8 mouse cellular contexts compared by ENCODE assay signal in genomic region chr9:106371384-106371671, GRCm38 (mm10). TPM values are rescaled to one million over a fixed set of nuclear protein-coding genes. Genes with fewer than 3 reads are reported as not detected.
DNase-seq lines count a peak whose midpoint lies in the region; ATAC-seq and TF ChIP-seq lines count a peak whose summit lies in the region.

No protein-coding gene starts in this region.

- peak overlapping the region; percentile 96 for H3K4me2 ChIP-seq in neural tube, embryonic 13.5 days

- no peaks in the 10 kb centered on the region for H3K9me3 ChIP-seq in neural tube, embryonic 13.5 days

- DNase-seq in gastrocnemius, adult 2 months: no peak
- no peak for DNase-seq in gastrocnemius, postnatal 25 days
- peak; percentile 71 for DNase-seq in right cerebral cortex, postnatal 25 days
- no peak for DNase-seq in right cerebral cortex, postnatal 4 days
- peak in 1 of 2 experiments; percentile 65 for DNase-seq in left cerebral cortex, adult 2 months (ENCODE audit: extremely low spot score in 1 of 2, low spot score in 2 of 2)
- no peak for DNase-seq in retina, postnatal 1 day

- intact Hi-C loops in gastrocnemius, adult 2 months (cut with DNase I): no loop called here
- intact Hi-C loops in left cerebral cortex, adult 2 months (cut with DNase I): loop anchor here (1.0 to 2.0 kb wide), 3 partner anchors 31 to 81 kb away; no protein-coding TSS in a partner anchor

- H3K27me3 ChIP-seq in neural tube, embryonic 13.5 days: 0 out of 2 replicates have a peak, but pooled peaks cover under 1% of the 10 kb centered on the region

- 55% methylated on average over 6 of the region's 6 CpGs for WGBS in neural tube, embryonic 13.5 days

- H3K27ac ChIP-seq in gastrocnemius, adult 2 months: peak overlapping the region; percentile 98
- H3K27ac ChIP-seq in left cerebral cortex, adult 2 months: peak overlapping the region; percentile 99
- H3K27ac ChIP-seq in neural tube, embryonic 13.5 days (replicated peaks): no peak overlapping the region

- TF ChIP-seq CTCF in gastrocnemius, adult 2 months (IDR thresholded peaks at IDR 0.05): no peak
- no peak for TF ChIP-seq CTCF in left cerebral cortex, adult 2 months (IDR thresholded peaks at IDR 0.05)

- no peak for ATAC-seq in neural tube, embryonic 13.5 days (ENCODE audit: low read depth)
- ATAC-seq in megakaryocyte progenitor cell, adult 5-6 weeks (replicated peaks; ENCODE audit: poor library complexity): no peak

- H3K36me3 ChIP-seq in neural tube, embryonic 13.5 days: peaks cover 43% of the 10 kb centered on the region

- H3K9ac ChIP-seq in neural tube, embryonic 13.5 days: peak overlapping the region; percentile 90

- peak overlapping the region; percentile 96 for H3K4me3 ChIP-seq in gastrocnemius, adult 2 months
- H3K4me3 ChIP-seq in left cerebral cortex, adult 2 months: peak overlapping the region; percentile 84
- peak overlapping the region; percentile 5 for H3K4me3 ChIP-seq in neural tube, embryonic 13.5 days

- H3K4me1 ChIP-seq in neural tube, embryonic 13.5 days (replicated peaks): peaks cover 54% of the 10 kb centered on the region

RNA-seq across cellular contexts. Expression of gene Dusp7, which starts 2.9 kb away (rescaled TPM):
- total RNA-seq in gastrocnemius, adult 2 months (2021): 10 to 100 TPM; 26.6 to 34.6 TPM
- total RNA-seq in gastrocnemius, postnatal 25 days (2021): 10 to 100 TPM; 13.8 to 31.7 TPM
- total RNA-seq in left cerebral cortex, adult 2 months (2021): 100 to 1,000 TPM; 105 to 115 TPM
- 12.3 and 13.1 TPM in 2 replicates for polyA plus RNA-seq in neural tube, embryonic 13.5 days (2015; fragmentation: Nextera tagmentation; extraction: Ambion mirVana)
- 31.6 and 41.9 TPM in 2 replicates for total RNA-seq in megakaryocyte progenitor cell, adult 5-6 weeks (2015)
- 10.8 and 15.0 TPM in 2 replicates for total RNA-seq in megakaryocyte progenitor cell, adult 5-6 weeks (2017)

RNA-seq across cellular contexts. Expression of gene Rpl29, which starts 57.9 kb away (rescaled TPM):
- 100 to 1,000 TPM; 253 to 301 TPM for total RNA-seq in gastrocnemius, adult 2 months (2021)
- total RNA-seq in gastrocnemius, postnatal 25 days (2021): 100 to 1,000 TPM; 243 to 260 TPM
- total RNA-seq in left cerebral cortex, adult 2 months (2021): 100 to 1,000 TPM; 273 to 308 TPM
- polyA plus RNA-seq in neural tube, embryonic 13.5 days (2015; fragmentation: Nextera tagmentation; extraction: Ambion mirVana): 576 and 729 TPM in 2 replicates
- total RNA-seq in megakaryocyte progenitor cell, adult 5-6 weeks (2015): 3,403 and 3,618 TPM in 2 replicates
- total RNA-seq in megakaryocyte progenitor cell, adult 5-6 weeks (2017): 1,606 and 1,752 TPM in 2 replicates

Comparison
In these comparisons a context has a peak if more than half of its experiments do, and no peak if none do; other contexts are left out.
1. H3K4me3 ChIP-seq: peak in every context shown above with its lines; median percentile 96 in gastrocnemius, adult 2 months; 84 in left cerebral cortex, adult 2 months; 5 in neural tube, embryonic 13.5 days.
2. RNA of gene Rpl29, which starts 57.9 kb away (total RNA-seq): 1,606 to 3,618 TPM in megakaryocyte progenitor cell, adult 5-6 weeks; 273 to 308 TPM in left cerebral cortex, adult 2 months, 253 to 301 TPM in gastrocnemius, adult 2 months and 243 to 260 TPM in gastrocnemius, postnatal 25 days; every median in the first group is over 4 times any median in the second.